Mouse (Mus musculus) CH12.LX (cell line): ENCODE results near the gene Nhlrc3. TPM values are rescaled to one million over a fixed set of nuclear protein-coding genes. Genes with fewer than 3 reads are reported as not detected.

Experiments
- DNase-seq: peaks from one replicate; pipeline ENCODE4 v3.0.0-alpha.2; 2013; ENCODE audit errors: extremely low read depth
- H3K27ac ChIP-seq: 2 replicates; pipeline ENCODE4 v1.5.1; 2012; ENCODE audit warnings: low read depth, mild to moderate bottlenecking, control low read depth, moderate library complexity; ENCODE audit not compliant: insufficient read depth
- H3K27me3 ChIP-seq: replicated peaks from 2 replicates; pipeline ENCODE3; 2012; ENCODE audit warnings: inconsistent platforms
- H3K36me3 ChIP-seq, 2 experiments: replicated peaks in 1 of 2; 2 replicates each; pipeline versions ENCODE3 to v1.6.1; 2012; ENCODE audit warnings: inconsistent platforms in 1 of 2, low read length in 1 of 2, mild to moderate bottlenecking in 1 of 2, mixed read lengths in 1 of 2, moderate library complexity in 1 of 2; ENCODE audit not compliant: control insufficient read depth in 1 of 2, insufficient read depth in 1 of 2
- H3K4me1 ChIP-seq, 2 experiments: 2 replicates each; pipeline ENCODE4 v1.6.1; 2012; ENCODE audit warnings: inconsistent platforms in 1 of 2, moderate library complexity in 1 of 2; ENCODE audit not compliant: insufficient read depth in 2 of 2, control insufficient read depth in 1 of 2
- H3K4me2 ChIP-seq: 2 replicates; pipeline ENCODE4 v1.6.1; 2012; ENCODE audit warnings: low read depth, mild to moderate bottlenecking, control low read depth; ENCODE audit not compliant: poor library complexity, insufficient read depth, severe bottlenecking
- H3K4me3 ChIP-seq, 3 experiments: fragments of 150-350 bp in 1 of 3; sonication (generic) in 1 of 3; replicated peaks in 1 of 3; 2 replicates each; pipeline versions ENCODE3 to v1.5.1; 2011 to 2012; ENCODE audit warnings: low read depth in 2 of 3, low read length in 2 of 3, mild to moderate bottlenecking in 2 of 3, moderate library complexity in 2 of 3, control low read depth in 1 of 3, improper control_type of control experiment in 1 of 3, inconsistent platforms in 1 of 3, mixed read lengths in 1 of 3; ENCODE audit not compliant: poor library complexity in 1 of 3
- H3K79me2 ChIP-seq: replicated peaks from 2 replicates; pipeline ENCODE4 v1.6.1; 2012; ENCODE audit warnings: mild to moderate bottlenecking, moderate library complexity; ENCODE audit not compliant: control insufficient read depth, poor library complexity, insufficient read depth, severe bottlenecking; ENCODE audit errors: extremely low read depth
- H3K9ac ChIP-seq: 2 replicates; pipeline ENCODE4 v1.6.1; 2012; ENCODE audit warnings: low read depth, mild to moderate bottlenecking, control low read depth, moderate library complexity; ENCODE audit not compliant: insufficient read depth
- H3K9me3 ChIP-seq: replicated peaks from 2 replicates; pipeline ENCODE3; 2012; ENCODE audit warnings: low read length, inconsistent platforms, mixed read lengths
- BHLHE40 ChIP-seq: IDR thresholded peaks from 2 replicates; pipeline ENCODE4 v1.6.1; 2011; ENCODE audit warnings: mild to moderate bottlenecking, low read depth, low read length, improper control_type of control experiment
- CHD1 ChIP-seq: IDR thresholded peaks from 2 replicates; pipeline ENCODE4 v1.6.1; 2012; ENCODE audit warnings: low read depth, low read length, improper control_type of control experiment, inconsistent platforms
- CTCF ChIP-seq, 2 experiments: IDR thresholded peaks in 1 of 2; conservative IDR thresholded peaks in 1 of 2; 2 replicates each; pipeline ENCODE4 v1.5.1; 2011 to 2012; ENCODE audit warnings: low read depth in 2 of 2, low read length in 2 of 2, improper control_type of control experiment in 1 of 2, inconsistent platforms in 1 of 2, mild to moderate bottlenecking in 1 of 2, moderate library complexity in 1 of 2
- ELF1 ChIP-seq: IDR thresholded peaks from 2 replicates; pipeline ENCODE4 v1.6.1; 2014; ENCODE audit warnings: low read depth, mild to moderate bottlenecking, inconsistent platforms, low read length, improper control_type of control experiment
- EP300 ChIP-seq: IDR thresholded peaks from 2 replicates; pipeline ENCODE4 v1.6.1; 2011; ENCODE audit warnings: low read length, improper control_type of control experiment
- HCFC1 ChIP-seq: IDR thresholded peaks from 2 replicates; pipeline ENCODE4 v1.6.1; 2012; ENCODE audit warnings: low read depth, mild to moderate bottlenecking, inconsistent platforms, low read length, improper control_type of control experiment
- IRF4 ChIP-seq: IDR thresholded peaks from 2 replicates; pipeline ENCODE4 v1.6.1; 2014; ENCODE audit warnings: low read depth, mild to moderate bottlenecking, inconsistent platforms, low read length, improper control_type of control experiment
- JUND ChIP-seq: conservative IDR thresholded peaks from 2 replicates; pipeline ENCODE4 v1.6.1; 2011; ENCODE audit warnings: low read depth, low read length, improper control_type of control experiment
- MAFK ChIP-seq: IDR thresholded peaks from 2 replicates; pipeline ENCODE4 v1.6.1; 2011; ENCODE audit warnings: low read length, improper control_type of control experiment; ENCODE audit not compliant: insufficient replicate concordance
- MYC ChIP-seq: IDR thresholded peaks from 2 replicates; pipeline ENCODE4 v1.6.1; 2011; ENCODE audit warnings: low read depth, mild to moderate bottlenecking, improper control_type of control experiment, low read length
- NELFE ChIP-seq: IDR thresholded peaks from 2 replicates; pipeline ENCODE4 v1.6.1; 2011; ENCODE audit warnings: low read depth, low read length, improper control_type of control experiment
- PAX5 ChIP-seq: IDR thresholded peaks from 2 replicates; pipeline ENCODE4 v1.6.1; 2012; ENCODE audit warnings: low read length, inconsistent platforms, mixed read lengths
- POLR2A ChIP-seq: IDR thresholded peaks from 2 replicates; pipeline ENCODE4 v1.6.1; 2011; ENCODE audit warnings: low read depth, mild to moderate bottlenecking, improper control_type of control experiment, low read length
- SMC3 ChIP-seq: IDR thresholded peaks from 2 replicates; pipeline ENCODE4 v1.6.1; 2011; ENCODE audit warnings: low read depth, low read length, improper control_type of control experiment
- TBP ChIP-seq: conservative IDR thresholded peaks from 2 replicates; pipeline ENCODE4 v1.6.1; 2011; ENCODE audit warnings: low read depth, low read length, improper control_type of control experiment
- USF2 ChIP-seq: conservative IDR thresholded peaks from 2 replicates; pipeline ENCODE4 v1.6.1; 2011; ENCODE audit warnings: low read depth, low read length, improper control_type of control experiment
- ZC3H11A ChIP-seq: IDR thresholded peaks from 2 replicates; pipeline ENCODE4 v1.6.1; 2012; ENCODE audit warnings: low read depth, mild to moderate bottlenecking, inconsistent platforms, low read length, improper control_type of control experiment
- ZMIZ1 ChIP-seq: IDR thresholded peaks from 2 replicates; pipeline ENCODE4 v1.6.1; 2012; ENCODE audit warnings: low read depth, mild to moderate bottlenecking, inconsistent platforms, low read length, improper control_type of control experiment
- ZNF384 ChIP-seq: IDR thresholded peaks from 2 replicates; pipeline ENCODE4 v1.6.1; 2012; ENCODE audit warnings: low read depth, low read length, improper control_type of control experiment, inconsistent platforms
- dilution Hi-C: fragments of 300-500 bp; cut with MboI; formaldehyde crosslinking; loops from 2 replicates; pipeline ENCODE4 v1.14.3; 2020; ENCODE audit warnings: low sequenced_read_pairs; ENCODE audit not compliant: extremely low pct_unique_long_range_greater_than_20kb, extremely low pct_ligation_motif_present
- in situ Hi-C: fragments of 300-500 bp; cut with MboI; formaldehyde crosslinking; loops from 3 replicates; pipeline ENCODE4 v1.14.3; 2019; ENCODE audit warnings: low sequenced_read_pairs, low pct_ligation_motif_present, low pct_unique_long_range_greater_than_20kb, mixed read lengths
- polyA plus RNA-seq: library from polyadenylated mRNA; unstranded; fragments of >175 nt; gene quantifications from 2 replicates; pipeline ENCODE4 v1.2.1, GENCODE M21; 2012; ENCODE audit warnings: low read depth; ENCODE audit not compliant: insufficient read length
- total RNA-seq, 2 experiments: library from RNA; depleted of rRNA; stranded (reverse); fragments of 300-350 nt in 1 of 2; fragments of >200 nt in 1 of 2; gene quantifications; 2 replicates each; pipeline ENCODE4 v1.2.3; 2012 to 2014

Gene Nhlrc3
- total and polyA plus RNA-seq, 3 experiments: 5.8 to 7.9 (median 7.2) TPM

DNA sequence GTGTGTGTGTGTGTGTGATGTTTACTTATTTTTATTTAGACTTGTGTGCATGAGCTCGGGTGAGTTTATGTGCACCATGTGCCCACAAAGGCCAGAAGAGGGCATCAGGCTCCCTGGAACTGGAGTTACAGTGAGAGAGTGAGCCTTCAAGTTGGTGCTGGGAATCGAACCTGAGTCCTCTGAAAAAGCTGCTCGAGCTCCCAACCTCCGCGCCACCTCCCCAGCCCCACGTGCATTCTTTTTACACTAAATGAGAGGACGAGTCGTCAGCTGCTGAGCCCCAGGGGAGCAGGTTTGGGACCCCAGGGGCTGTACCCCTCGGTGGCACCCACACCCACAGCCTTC lies 459 bp downstream of the Nhlrc3 start:
- H3K27me3 ChIP-seq: no peaks in the 10 kb centered on the region
- dilution Hi-C loops (no loop called here), in situ Hi-C loops (loop anchor here (25.0 kb wide), 1 partner anchor 1200 kb away; the partner anchor contains the start of gene Foxo1)
- H3K9ac ChIP-seq: peak overlapping the region; percentile 68
- H3K79me2 ChIP-seq: peaks cover 44% of the 10 kb centered on the region
- no peaks in the 10 kb centered on the region for H3K9me3 ChIP-seq
- H3K27ac ChIP-seq: peak overlapping the region; percentile 70
- peak overlapping the region; percentile 17; the same call in 1 of the 2 replicates for H3K4me2 ChIP-seq
- peak in 1 of 2 experiments; percentile 31; a peak in 1 of 4 replicates for TF ChIP-seq CTCF (conservative IDR thresholded peaks at IDR 0.05 in 1 of 2, IDR thresholded peaks at IDR 0.05 in 1 of 2; ENCODE audit: low read depth in 2 of 2, low read length in 2 of 2)
- TF ChIP-seq ZMIZ1: no peak
- no peak for TF ChIP-seq CHD1
- peak; percentile 7; the same call in 1 of the 2 replicates for TF ChIP-seq SMC3
- H3K4me1 ChIP-seq: peaks cover 0 to 44% of the 10 kb centered on the region in 2 experiments; a peak in 2 of 4 replicates
- peak; percentile 72 for DNase-seq
- H3K4me3 ChIP-seq: peak overlapping the region; percentile 73 to 88 (median 76)
- peaks cover 22 to 36% of the 10 kb centered on the region in 2 experiments for H3K36me3 ChIP-seq

DNA sequence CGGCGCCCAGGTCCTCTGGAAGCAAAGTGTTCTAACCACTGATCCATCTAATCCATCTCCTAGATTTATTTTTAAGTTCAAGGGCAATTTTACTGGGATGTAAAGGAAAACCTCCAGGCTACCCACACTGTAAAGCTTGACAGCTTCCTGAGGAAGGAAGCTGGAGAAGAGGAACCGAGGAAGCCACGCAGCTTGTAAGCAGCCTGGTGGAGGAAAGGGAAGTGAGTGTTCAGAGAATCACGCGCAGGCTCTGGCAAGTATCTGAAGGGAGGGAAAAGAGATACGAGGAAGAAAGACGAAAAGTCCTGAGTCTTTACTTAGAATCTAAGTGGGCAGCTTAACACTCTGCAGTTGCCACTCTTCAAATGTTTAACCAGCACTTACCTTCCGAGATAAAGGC lies 3.0 kb downstream of the Nhlrc3 start:
- DNase-seq: no peak
- dilution Hi-C loops (no loop called here), in situ Hi-C loops (loop anchor here (25.0 kb wide), 1 partner anchor 1198 kb away; the partner anchor contains the start of gene Foxo1)
- no peak overlapping the region for H3K4me3 ChIP-seq
- peaks cover 22% of the 10 kb centered on the region for H3K79me2 ChIP-seq
- H3K9ac ChIP-seq: no peak overlapping the region
- H3K27ac ChIP-seq: no peak overlapping the region
- H3K9me3 ChIP-seq: no peaks in the 10 kb centered on the region
- H3K4me1 ChIP-seq: peaks cover 0 to 31% of the 10 kb centered on the region in 2 experiments; a peak in 2 of 4 replicates
- H3K36me3 ChIP-seq: peaks cover 44 to 59% of the 10 kb centered on the region in 2 experiments
- TF ChIP-seq MAFK (no peak), POLR2A (no peak), BHLHE40 (no peak), TBP (no peak), ZNF384 (no peak), SMC3 (no peak), MYC (no peak), HCFC1 (no peak), CHD1 (no peak), ZC3H11A (no peak), IRF4 (no peak), PAX5 (no peak), JUND (no peak), ELF1 (no peak), EP300 (no peak), USF2 (no peak), NELFE (no peak)
- no peak overlapping the region for H3K4me2 ChIP-seq
- H3K27me3 ChIP-seq: no peaks in the 10 kb centered on the region
